Mouse (Mus musculus): Measurements from ENCODE around the gene Hoxa11. TPM values are rescaled to one million over a fixed set of nuclear protein-coding genes. Genes with fewer than 3 reads are reported as not detected.

The Hoxa11 gene
- polyA plus RNA-seq, 1 experiment from 2014 or later = not detected

- 3% methylated on average over 23 of the region's 23 CpGs for WGBS
- Histone ChIP-seq H3K4me1 (replicated peaks; ENCODE audit: control insufficient read depth, insufficient read depth) (no peaks in the 10 kb centered on the region), H3K27ac (replicated peaks) (no peak overlapping the region), H3K9me3 (ENCODE audit: control insufficient read depth, low read length) (no peaks in the 10 kb centered on the region), H3K9ac (ENCODE audit: low read length) (no peak overlapping the region), H3K27me3 (ENCODE audit: control insufficient read depth, insufficient read depth, low read length) (peaks cover 54% of the 10 kb centered on the region), H3K36me3 (ENCODE audit: control insufficient read depth, insufficient read depth, low read length) (no peaks in the 10 kb centered on the region), H3K4me3 (ENCODE audit: low read depth, low read length) (no peak overlapping the region; the same call in 1 of the 2 replicates), H3K4me2 (replicated peaks; ENCODE audit: low read depth) (no peak overlapping the region)
- no peak for TF ChIP-seq CTCF (IDR thresholded peaks at IDR 0.05; ENCODE audit: low read depth)
- no peak for TF ChIP-seq EP300 (optimal IDR thresholded peaks at IDR 0.05)
- no peak for ATAC-seq (ENCODE audit: low FRiP score, low TSS enrichment)
- no peak for DNase-seq (ENCODE audit: low spot score)
Observed at GRCm38 (mm10) chr6:52232984-52233545, 12.5 kb downstream of the Hoxa11 start.

- H3K4me2 ChIP-seq (replicated peaks; ENCODE audit: low read depth) = no peak overlapping the region
- no peak for ATAC-seq (ENCODE audit: low FRiP score, low TSS enrichment)
- H3K4me3 ChIP-seq (ENCODE audit: low read depth, low read length) = no peak overlapping the region
- no peak for DNase-seq (ENCODE audit: low spot score)
- H3K9me3 ChIP-seq (ENCODE audit: control insufficient read depth, low read length) = no peaks in the 10 kb centered on the region
- H3K4me1 ChIP-seq (replicated peaks; ENCODE audit: control insufficient read depth, insufficient read depth) = no peaks in the 10 kb centered on the region
- no peaks in the 10 kb centered on the region for H3K36me3 ChIP-seq (ENCODE audit: control insufficient read depth, insufficient read depth, low read length)
- H3K27me3 ChIP-seq (ENCODE audit: control insufficient read depth, insufficient read depth, low read length) = peaks cover 50% of the 10 kb centered on the region
- WGBS = 1% methylated on average over 18 of the region's 18 CpGs
- no peak overlapping the region for H3K9ac ChIP-seq (ENCODE audit: low read length)
- TF ChIP-seq CTCF (IDR thresholded peaks at IDR 0.05; ENCODE audit: low read depth) = no peak
- TF ChIP-seq EP300 (optimal IDR thresholded peaks at IDR 0.05) = no peak
- no peak overlapping the region for H3K27ac ChIP-seq (replicated peaks)
Observed at GRCm38 (mm10) chr6:52232568-52232965, 13.0 kb downstream of the Hoxa11 start.

GRCm38 (mm10) chr6:52231885-52232567 lies 13.6 kb downstream of the Hoxa11 start:
- no peak overlapping the region for H3K27ac ChIP-seq (replicated peaks)
- peaks cover 46% of the 10 kb centered on the region for H3K27me3 ChIP-seq (ENCODE audit: control insufficient read depth, insufficient read depth, low read length)
- no peaks in the 10 kb centered on the region for H3K9me3 ChIP-seq (ENCODE audit: control insufficient read depth, low read length)
- no peak overlapping the region for H3K4me2 ChIP-seq (replicated peaks; ENCODE audit: low read depth)
- WGBS = 3% methylated on average over 18 of the region's 18 CpGs
- no peak for TF ChIP-seq EP300 (optimal IDR thresholded peaks at IDR 0.05)
- TF ChIP-seq CTCF (IDR thresholded peaks at IDR 0.05; ENCODE audit: low read depth) = no peak
- no peak overlapping the region for H3K4me3 ChIP-seq (ENCODE audit: low read depth, low read length)
- no peaks in the 10 kb centered on the region for H3K4me1 ChIP-seq (replicated peaks; ENCODE audit: control insufficient read depth, insufficient read depth)
- H3K9ac ChIP-seq (ENCODE audit: low read length) = no peak overlapping the region
- no peak for DNase-seq (ENCODE audit: low spot score)
- H3K36me3 ChIP-seq (ENCODE audit: control insufficient read depth, insufficient read depth, low read length) = no peaks in the 10 kb centered on the region
- no peak for ATAC-seq (ENCODE audit: low FRiP score, low TSS enrichment)

- ATAC-seq (ENCODE audit: low FRiP score, low TSS enrichment) (no peak), DNase-seq (ENCODE audit: low spot score) (no peak)
- Histone ChIP-seq H3K27me3 (ENCODE audit: control insufficient read depth, insufficient read depth, low read length) (peaks cover 50% of the 10 kb centered on the region), H3K4me2 (replicated peaks; ENCODE audit: low read depth) (no peak within 1 kb of the TSS), H3K9me3 (ENCODE audit: control insufficient read depth, low read length) (no peaks in the 10 kb centered on the region), H3K9ac (ENCODE audit: low read length) (no peak within 1 kb of the TSS), H3K4me3 (ENCODE audit: low read depth, low read length) (no peak within 1 kb of the TSS), H3K27ac (replicated peaks) (no peak within 1 kb of the TSS), H3K36me3 (ENCODE audit: control insufficient read depth, insufficient read depth, low read length) (no peaks in the 10 kb centered on the region), H3K4me1 (replicated peaks; ENCODE audit: control insufficient read depth, insufficient read depth) (no peaks in the 10 kb centered on the region)
- no peak for TF ChIP-seq EP300 (optimal IDR thresholded peaks at IDR 0.05)
- TF ChIP-seq CTCF (IDR thresholded peaks at IDR 0.05; ENCODE audit: low read depth) = no peak
- 4% methylated on average over 28 of the region's 36 CpGs for WGBS
Observed at GRCm38 (mm10) chr6:52230516-52231165, 15.0 kb downstream of the Hoxa11 start, which contains the start of gene Hoxa9. Gene Hoxa9, minus strand, starts transcription at chr6:52231089.

- no peak overlapping the region for H3K4me2 ChIP-seq (replicated peaks; ENCODE audit: low read depth)
Observed at GRCm38 (mm10) chr6:52229558-52230416, 15.8 kb downstream of the Hoxa11 start.

More at GRCm38 (mm10) chr6:52229558-52230416, 15.8 kb downstream of the Hoxa11 start:
- Histone ChIP-seq H3K27me3 (ENCODE audit: control insufficient read depth, insufficient read depth, low read length) (peaks cover 49% of the 10 kb centered on the region), H3K9ac (ENCODE audit: low read length) (no peak overlapping the region), H3K4me3 (ENCODE audit: low read depth, low read length) (no peak overlapping the region), H3K27ac (replicated peaks) (no peak overlapping the region), H3K4me1 (replicated peaks; ENCODE audit: control insufficient read depth, insufficient read depth) (no peaks in the 10 kb centered on the region), H3K9me3 (ENCODE audit: control insufficient read depth, low read length) (no peaks in the 10 kb centered on the region), H3K36me3 (ENCODE audit: control insufficient read depth, insufficient read depth, low read length) (no peaks in the 10 kb centered on the region)
- TF ChIP-seq CTCF (IDR thresholded peaks at IDR 0.05; ENCODE audit: low read depth) = no peak
- TF ChIP-seq EP300 (optimal IDR thresholded peaks at IDR 0.05) = no peak
- ATAC-seq (ENCODE audit: low FRiP score, low TSS enrichment) (no peak), DNase-seq (ENCODE audit: low spot score) (no peak)
- WGBS = 4% methylated on average over 42 of the region's 44 CpGs
